Mouse (Mus musculus) kidney, adult 2 months (tissue): Measurements from ENCODE around the gene Gm47289.

Source experiments
- CTCF ChIP-seq: fragments of 200-500 bp; conservative IDR thresholded peaks from 2 replicates; pipeline ENCODE4 v1.5.1; 2011; ENCODE audit warnings: low read depth, mild to moderate bottlenecking, control low read depth, low read length, moderate library complexity, mixed read lengths; ENCODE audit not compliant: insufficient read depth, insufficient read length
- POLR2A ChIP-seq: fragments of 200-500 bp; IDR thresholded peaks from one replicate; pipeline ENCODE4 v1.6.1; 2011; ENCODE audit warnings: low read depth, low read length, control low read depth

DNA sequence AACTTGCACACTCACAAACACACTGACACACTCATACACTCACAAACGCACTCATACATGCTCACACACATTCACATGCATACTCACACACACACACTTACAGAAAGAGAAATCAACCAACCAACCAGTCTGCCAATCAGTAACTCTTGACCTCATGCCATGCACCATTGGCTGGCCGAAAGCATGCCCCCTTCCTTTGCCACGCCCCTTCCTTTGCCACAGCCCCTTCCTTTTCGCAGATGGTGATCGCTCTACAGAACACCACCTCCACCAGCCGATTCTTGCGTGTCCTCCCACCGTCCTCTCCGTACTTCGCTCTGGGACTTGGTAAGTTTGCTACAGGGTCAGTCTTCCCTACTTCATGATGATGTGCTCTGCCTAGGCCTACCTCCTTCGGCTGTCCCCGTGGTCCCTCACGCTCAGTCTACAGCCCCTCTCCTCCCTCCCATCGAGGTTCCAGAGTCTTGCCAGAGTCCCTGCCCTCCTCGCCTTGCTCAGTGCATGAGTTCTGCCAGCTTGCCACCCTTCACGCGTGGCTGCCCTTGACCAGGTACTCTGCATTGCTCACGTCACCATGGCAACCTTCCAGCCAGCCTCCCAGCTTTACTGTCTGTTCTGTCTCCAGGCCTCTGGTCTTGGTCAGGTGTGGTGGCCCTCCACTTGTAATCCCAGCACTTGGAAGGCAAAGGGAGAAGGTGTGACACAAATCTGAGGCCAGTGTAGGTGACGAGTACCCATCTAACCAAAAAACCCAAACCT lies 39.4 kb upstream of the Gm47289 start:
- TF ChIP-seq CTCF (no peak), POLR2A (peak; percentile 57)
